Mouse (Mus musculus): ENCODE results near the gene Gm13696. TPM values are rescaled to one million over a fixed set of nuclear protein-coding genes. Genes with fewer than 3 reads are reported as not detected.
A peak's percentile ranks its signal among the peaks of the same experiment; 100 is the strongest.
"Not testable (repeated sequence)": the region's sequence is repeated elsewhere in the genome, so short reads cannot be mapped to it uniquely, and the experiment has no call there.

Gene Gm13696
- total RNA-seq (2014; rRNA removed; ENCODE audit: low replicate concordance) (not detected in 2 replicates), polyA plus RNA-seq (2015; fragmentation: Nextera tagmentation; extraction: Ambion mirVana) (not detected in 2 replicates)

- not testable (repeated sequence) for H3K4me3 ChIP-seq (ENCODE audit: low read depth, low read length); H3K27ac ChIP-seq (ENCODE audit: low read depth); DNase-seq (ENCODE audit: low spot score); H3K4me1 ChIP-seq (ENCODE audit: control insufficient read depth, insufficient read depth); H3K4me2 ChIP-seq (ENCODE audit: low read depth, low read length); H3K27me3 ChIP-seq (ENCODE audit: control insufficient read depth, insufficient read depth, low read length); H3K9me3 ChIP-seq (replicated peaks; ENCODE audit: control insufficient read depth, low read length); H3K36me3 ChIP-seq (replicated peaks; ENCODE audit: control insufficient read depth, insufficient read depth, low read length); ATAC-seq (ENCODE audit: insufficient read depth, low read depth); H3K9ac ChIP-seq (replicated peaks; ENCODE audit: low read depth, low read length)
- no CpG with 5 or more reads among the region's 6 CpGs for WGBS
Observed at GRCm38 (mm10) chr2:83972823-83973222, at the start of gene Gm13696. TSS of gene Gm13696 (plus strand) at chr2:83973123.

DNA sequence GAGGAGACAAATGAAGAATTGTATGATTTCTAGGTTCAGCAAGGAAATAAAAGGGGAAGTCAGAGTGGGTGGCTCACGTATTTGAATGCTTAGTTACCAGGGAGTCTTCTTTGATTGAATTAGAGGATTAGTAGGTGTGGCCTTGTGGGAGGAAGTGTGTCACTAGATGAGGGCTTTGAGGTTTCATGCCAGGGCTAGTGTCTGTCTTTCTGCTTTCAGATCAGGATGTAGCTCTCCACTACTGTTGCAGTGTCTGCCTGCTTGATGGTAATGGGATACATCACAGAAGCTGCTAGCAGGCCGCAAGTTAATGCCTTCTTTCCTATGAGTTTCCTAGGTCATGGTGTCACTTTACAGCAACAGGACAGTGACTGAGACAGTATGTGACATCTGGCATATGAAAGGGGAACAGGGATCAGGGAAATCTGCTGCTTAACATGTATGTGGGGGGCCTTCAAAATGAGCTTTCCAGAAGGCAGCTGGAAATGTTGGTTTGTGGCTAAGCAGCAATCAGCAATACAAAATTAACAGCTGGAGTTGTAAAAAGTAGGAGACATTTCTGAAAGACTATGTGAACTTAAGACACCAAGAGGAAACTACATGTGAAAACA, 43.3 kb upstream of the Gm13696 start:
- DNase-seq (ENCODE audit: low spot score) = no peak
- 68% methylated on average over 2 of the region's 2 CpGs for WGBS
- no peak overlapping the region for H3K9ac ChIP-seq (replicated peaks; ENCODE audit: low read depth, low read length)

DNA sequence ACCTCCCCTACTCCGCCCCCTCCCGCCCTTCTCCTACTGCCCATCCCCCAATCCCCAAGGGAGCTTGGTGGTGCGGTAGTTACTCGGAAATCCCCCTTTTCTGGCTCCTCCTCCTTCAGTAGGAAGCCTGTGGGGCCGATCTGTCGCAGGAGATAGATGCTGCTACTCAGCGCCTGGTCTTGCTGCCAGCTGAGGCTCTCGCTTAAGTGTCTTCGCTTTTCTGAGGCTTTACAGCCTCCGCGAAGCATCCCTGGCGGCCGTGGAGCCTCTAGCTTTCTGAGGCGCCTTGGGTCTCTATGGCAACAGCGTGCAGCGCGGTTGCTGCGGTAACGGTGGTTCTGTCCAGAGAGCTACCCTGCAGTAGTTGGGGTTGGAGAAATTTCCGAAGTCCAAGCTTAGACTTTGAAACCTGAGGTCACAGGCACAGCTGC, 32.0 kb upstream of the Gm13696 start, which contains the start of gene Zswim2:
Zswim2 (minus strand) TSS at position 298 of the 431 bp plus-strand sequence.
- ATAC-seq (ENCODE audit: insufficient read depth, low read depth) = no peak
- H3K4me3 ChIP-seq (ENCODE audit: low read depth, low read length) = 0 out of 2 replicates have a peak within 1 kb of the TSS, but pooled peaks have one; percentile 3
- no peaks in the 10 kb centered on the region for H3K36me3 ChIP-seq (replicated peaks; ENCODE audit: control insufficient read depth, insufficient read depth, low read length)
- no peak within 1 kb of the TSS for H3K9ac ChIP-seq (replicated peaks; ENCODE audit: low read depth, low read length)
- no peak within 1 kb of the TSS for H3K27ac ChIP-seq (ENCODE audit: low read depth)
- no peaks in the 10 kb centered on the region for H3K9me3 ChIP-seq (replicated peaks; ENCODE audit: control insufficient read depth, low read length)
- DNase-seq (ENCODE audit: low spot score) = no peak
- H3K4me1 ChIP-seq (ENCODE audit: control insufficient read depth, insufficient read depth) = peaks cover 6% of the 10 kb centered on the region; the same call in 1 of the 2 replicates
- H3K4me2 ChIP-seq (ENCODE audit: low read depth, low read length) = peak within 1 kb of the TSS; percentile 46
- no peak for TF ChIP-seq CTCF (IDR thresholded peaks at IDR 0.05; ENCODE audit: low read depth)
- no peak for TF ChIP-seq EP300 (IDR thresholded peaks at IDR 0.05; ENCODE audit: low read depth)
- H3K27me3 ChIP-seq (ENCODE audit: control insufficient read depth, insufficient read depth, low read length) = no peaks in the 10 kb centered on the region
- 3% methylated on average over 20 of the region's 20 CpGs for WGBS

More for the DNA sequence above, 43.3 kb upstream of the Gm13696 start:
- no peaks in the 10 kb centered on the region for H3K4me1 ChIP-seq (ENCODE audit: control insufficient read depth, insufficient read depth)
- H3K36me3 ChIP-seq (replicated peaks; ENCODE audit: control insufficient read depth, insufficient read depth, low read length) = no peaks in the 10 kb centered on the region
- no peak overlapping the region for H3K4me3 ChIP-seq (ENCODE audit: low read depth, low read length)
- no peaks in the 10 kb centered on the region for H3K27me3 ChIP-seq (ENCODE audit: control insufficient read depth, insufficient read depth, low read length)
- H3K9me3 ChIP-seq (replicated peaks; ENCODE audit: control insufficient read depth, low read length) = no peaks in the 10 kb centered on the region
- no peak overlapping the region for H3K4me2 ChIP-seq (ENCODE audit: low read depth, low read length)
- H3K27ac ChIP-seq (ENCODE audit: low read depth) = no peak overlapping the region
- ATAC-seq (ENCODE audit: insufficient read depth, low read depth) = no peak
- TF ChIP-seq EP300 (IDR thresholded peaks at IDR 0.05; ENCODE audit: low read depth) (no peak), CTCF (IDR thresholded peaks at IDR 0.05; ENCODE audit: low read depth) (no peak)

- WGBS = 35% methylated on average over 3 of the region's 3 CpGs
- ATAC-seq (ENCODE audit: insufficient read depth, low read depth) (no peak), DNase-seq (ENCODE audit: low spot score) (no peak)
- no peaks in the 10 kb centered on the region for H3K36me3 ChIP-seq (replicated peaks; ENCODE audit: control insufficient read depth, insufficient read depth, low read length)
- peak overlapping the region; percentile 46 for H3K4me2 ChIP-seq (ENCODE audit: low read depth, low read length)
- H3K4me3 ChIP-seq (ENCODE audit: low read depth, low read length) = no peak overlapping the region
- H3K9ac ChIP-seq (replicated peaks; ENCODE audit: low read depth, low read length) = no peak overlapping the region
- H3K27me3 ChIP-seq (ENCODE audit: control insufficient read depth, insufficient read depth, low read length) = no peaks in the 10 kb centered on the region
- no peak overlapping the region for H3K27ac ChIP-seq (ENCODE audit: low read depth)
- H3K4me1 ChIP-seq (ENCODE audit: control insufficient read depth, insufficient read depth) = peaks cover 6% of the 10 kb centered on the region; the same call in 1 of the 2 replicates
- TF ChIP-seq CTCF (IDR thresholded peaks at IDR 0.05; ENCODE audit: low read depth) (no peak), EP300 (IDR thresholded peaks at IDR 0.05; ENCODE audit: low read depth) (no peak)
- H3K9me3 ChIP-seq (replicated peaks; ENCODE audit: control insufficient read depth, low read length) = no peaks in the 10 kb centered on the region
Observed at GRCm38 (mm10) chr2:83941378-83941777, 31.5 kb upstream of the Gm13696 start.

GRCm38 (mm10) chr2:83941792-83942191, 31.1 kb upstream of the Gm13696 start:
- Histone ChIP-seq H3K9me3 (replicated peaks; ENCODE audit: control insufficient read depth, low read length) (no peaks in the 10 kb centered on the region), H3K4me2 (ENCODE audit: low read depth, low read length) (no peak overlapping the region), H3K36me3 (replicated peaks; ENCODE audit: control insufficient read depth, insufficient read depth, low read length) (no peaks in the 10 kb centered on the region), H3K9ac (replicated peaks; ENCODE audit: low read depth, low read length) (no peak overlapping the region), H3K27me3 (ENCODE audit: control insufficient read depth, insufficient read depth, low read length) (no peaks in the 10 kb centered on the region), H3K27ac (ENCODE audit: low read depth) (no peak overlapping the region), H3K4me1 (ENCODE audit: control insufficient read depth, insufficient read depth) (peaks cover 6% of the 10 kb centered on the region; the same call in 1 of the 2 replicates), H3K4me3 (ENCODE audit: low read depth, low read length) (no peak overlapping the region)
- TF ChIP-seq EP300 (IDR thresholded peaks at IDR 0.05; ENCODE audit: low read depth) (no peak), CTCF (IDR thresholded peaks at IDR 0.05; ENCODE audit: low read depth) (no peak)
- ATAC-seq (ENCODE audit: insufficient read depth, low read depth) (no peak), DNase-seq (ENCODE audit: low spot score) (no peak)
- 40% methylated on average over 4 of the region's 4 CpGs for WGBS

DNA sequence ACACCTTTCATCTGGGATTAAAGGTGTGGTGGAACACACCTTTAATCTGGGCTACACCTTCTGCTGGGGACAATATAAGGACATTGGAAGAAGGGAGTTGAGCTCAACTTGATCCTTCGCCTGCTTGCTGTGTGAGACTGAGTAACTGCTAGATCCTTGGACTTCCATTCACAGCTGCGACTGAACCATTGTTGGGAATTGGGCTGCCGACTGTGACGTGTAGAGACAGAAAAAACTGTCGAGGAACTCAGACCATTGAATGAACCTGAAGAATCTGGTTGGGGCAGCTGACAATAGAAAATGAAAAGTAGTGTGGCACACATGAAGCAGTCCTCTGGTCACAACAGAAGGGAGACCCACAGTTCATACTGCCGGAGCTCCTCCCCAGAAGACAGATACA, 17.5 kb upstream of the Gm13696 start, which contains the start of gene Gm13698:
Gm13698 (plus strand) TSS at position 301 of the 400 bp plus-strand sequence.
- not testable (repeated sequence) for H3K9ac ChIP-seq (replicated peaks; ENCODE audit: low read depth, low read length); H3K27me3 ChIP-seq (ENCODE audit: control insufficient read depth, insufficient read depth, low read length); H3K9me3 ChIP-seq (replicated peaks; ENCODE audit: control insufficient read depth, low read length); DNase-seq (ENCODE audit: low spot score); ATAC-seq (ENCODE audit: insufficient read depth, low read depth); H3K4me2 ChIP-seq (ENCODE audit: low read depth, low read length); H3K27ac ChIP-seq (ENCODE audit: low read depth); H3K36me3 ChIP-seq (replicated peaks; ENCODE audit: control insufficient read depth, insufficient read depth, low read length); H3K4me1 ChIP-seq (ENCODE audit: control insufficient read depth, insufficient read depth); H3K4me3 ChIP-seq (ENCODE audit: low read depth, low read length)
- no CpG with 5 or more reads among the region's 6 CpGs for WGBS

GRCm38 (mm10) chr2:83961203-83961602, 11.7 kb upstream of the Gm13696 start, which contains the start of gene Gm13693:
TSS of gene Gm13693 (plus strand) at chr2:83961503.
- WGBS = no CpG with 5 or more reads among the region's 6 CpGs
- ATAC-seq (ENCODE audit: insufficient read depth, low read depth); H3K36me3 ChIP-seq (replicated peaks; ENCODE audit: control insufficient read depth, insufficient read depth, low read length); DNase-seq (ENCODE audit: low spot score); H3K9ac ChIP-seq (replicated peaks; ENCODE audit: low read depth, low read length); H3K9me3 ChIP-seq (replicated peaks; ENCODE audit: control insufficient read depth, low read length); H3K4me3 ChIP-seq (ENCODE audit: low read depth, low read length); H3K4me1 ChIP-seq (ENCODE audit: control insufficient read depth, insufficient read depth); H3K27me3 ChIP-seq (ENCODE audit: control insufficient read depth, insufficient read depth, low read length); H3K27ac ChIP-seq (ENCODE audit: low read depth); H3K4me2 ChIP-seq (ENCODE audit: low read depth, low read length): not testable (repeated sequence)

DNA sequence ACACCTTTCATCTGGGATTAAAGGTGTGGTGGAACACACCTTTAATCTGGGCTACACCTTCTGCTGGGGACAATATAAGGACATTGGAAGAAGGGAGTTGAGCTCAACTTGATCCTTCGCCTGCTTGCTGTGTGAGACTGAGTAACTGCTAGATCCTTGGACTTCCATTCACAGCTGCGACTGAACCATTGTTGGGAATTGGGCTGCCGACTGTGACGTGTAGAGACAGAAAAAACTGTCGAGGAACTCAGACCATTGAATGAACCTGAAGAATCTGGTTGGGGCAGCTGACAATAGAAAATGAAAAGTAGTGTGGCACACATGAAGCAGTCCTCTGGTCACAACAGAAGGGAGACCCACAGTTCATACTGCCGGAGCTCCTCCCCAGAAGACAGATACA, 5.9 kb upstream of the Gm13696 start, which contains the start of gene Gm13695:
Gm13695 (plus strand) TSS at position 301 of the 400 bp plus-strand sequence.
- not testable (repeated sequence) for H3K4me3 ChIP-seq (ENCODE audit: low read depth, low read length); DNase-seq (ENCODE audit: low spot score); ATAC-seq (ENCODE audit: insufficient read depth, low read depth); H3K4me1 ChIP-seq (ENCODE audit: control insufficient read depth, insufficient read depth); H3K27me3 ChIP-seq (ENCODE audit: control insufficient read depth, insufficient read depth, low read length); H3K9me3 ChIP-seq (replicated peaks; ENCODE audit: control insufficient read depth, low read length); H3K27ac ChIP-seq (ENCODE audit: low read depth); H3K9ac ChIP-seq (replicated peaks; ENCODE audit: low read depth, low read length); H3K4me2 ChIP-seq (ENCODE audit: low read depth, low read length); H3K36me3 ChIP-seq (replicated peaks; ENCODE audit: control insufficient read depth, insufficient read depth, low read length)
- no CpG with 5 or more reads among the region's 6 CpGs for WGBS

Data from heart, postnatal 0 days (tissue).